Mouse (Mus musculus): ENCODE measurements around the gene Tmem150a.

DNA sequence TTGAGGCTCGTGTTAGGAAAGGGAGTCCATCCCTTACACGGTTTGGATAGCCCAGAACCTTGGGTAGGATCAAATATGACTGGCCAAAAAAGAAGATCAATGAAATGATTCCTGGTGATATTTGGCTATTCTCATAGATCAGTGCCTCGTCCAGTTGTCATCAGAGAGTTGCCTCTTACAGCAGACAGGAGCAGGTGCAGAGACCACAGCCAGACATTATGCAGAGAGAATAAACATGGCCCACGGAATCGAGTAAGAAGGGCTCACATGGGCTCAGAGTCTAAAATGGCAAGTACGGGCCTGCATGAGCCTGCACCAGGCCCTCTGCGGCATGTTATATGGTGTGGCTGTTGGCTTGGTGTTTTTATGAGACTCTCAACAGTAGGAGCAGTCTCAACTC is 50.1 kb downstream of the Tmem150a start:
- no peak for TF ChIP-seq CTCF (IDR thresholded peaks at IDR 0.05; ENCODE audit: low read depth)
- TF ChIP-seq EP300 (IDR thresholded peaks at IDR 0.05; ENCODE audit: low read depth): no peak

Measured in liver, embryonic 14.5 days (tissue).